Mouse (Mus musculus): ENCODE data around the gene Adam15.

Adam15 gene

DNA sequence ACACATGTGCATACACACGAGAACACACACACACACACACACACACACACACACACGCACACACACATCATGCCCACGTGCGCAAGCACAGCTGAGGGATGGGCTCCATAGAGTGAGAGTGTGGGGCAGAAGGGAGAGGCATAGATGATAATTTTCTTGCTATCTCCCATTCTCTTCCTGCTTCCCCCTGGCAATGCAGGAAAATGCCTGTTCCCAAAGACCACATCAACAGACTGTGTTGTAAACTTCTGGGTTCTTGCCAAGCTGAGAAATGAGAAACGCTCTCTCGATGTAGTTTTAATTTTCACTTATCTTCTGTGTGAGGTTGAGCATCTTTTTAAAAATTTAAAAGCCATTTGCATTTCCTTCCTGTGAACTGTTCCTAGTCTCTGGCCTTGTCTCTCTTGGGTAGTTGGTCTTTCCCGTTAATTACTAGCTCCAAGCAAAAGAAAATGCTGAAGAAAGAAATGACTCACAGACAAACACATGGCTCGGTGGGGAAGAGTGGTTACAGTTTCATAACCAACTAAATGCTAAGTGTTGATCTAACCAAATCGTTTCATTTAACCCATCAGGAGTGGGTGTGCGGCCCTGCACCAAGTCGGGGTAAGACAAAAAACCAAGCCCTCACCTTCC is 52.9 kb downstream of the Adam15 start:
- no peak for DNase-seq (ENCODE audit: low spot score)

DNA sequence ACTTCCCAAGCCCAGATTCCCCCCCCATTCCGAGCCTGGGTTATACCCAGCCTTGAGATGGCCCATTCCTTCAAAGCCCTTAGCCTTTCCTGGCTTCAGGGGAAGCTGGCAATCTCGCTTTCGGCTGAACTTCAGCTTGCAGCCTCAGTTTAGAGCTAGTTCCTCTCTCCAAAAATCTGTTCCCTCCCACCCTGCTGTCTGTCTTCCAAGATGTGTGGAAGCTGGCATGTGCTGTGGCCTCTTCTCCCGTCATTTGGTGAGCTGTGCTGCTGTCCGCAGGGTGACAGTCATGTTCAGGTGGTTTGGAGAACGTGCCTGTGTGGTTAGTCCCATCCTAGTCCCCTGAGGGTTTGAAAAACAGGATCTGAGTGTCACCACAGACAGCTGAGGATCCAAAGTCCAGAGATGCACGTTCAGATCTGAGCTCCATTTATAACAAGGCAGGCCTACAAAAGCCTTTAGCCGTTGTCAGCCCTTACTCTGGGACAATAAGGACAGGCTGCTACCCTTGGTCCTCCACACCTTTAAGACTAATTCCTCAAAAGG is 54.0 kb downstream of the Adam15 start:
- DNase-seq (ENCODE audit: low spot score) = no peak

DNA sequence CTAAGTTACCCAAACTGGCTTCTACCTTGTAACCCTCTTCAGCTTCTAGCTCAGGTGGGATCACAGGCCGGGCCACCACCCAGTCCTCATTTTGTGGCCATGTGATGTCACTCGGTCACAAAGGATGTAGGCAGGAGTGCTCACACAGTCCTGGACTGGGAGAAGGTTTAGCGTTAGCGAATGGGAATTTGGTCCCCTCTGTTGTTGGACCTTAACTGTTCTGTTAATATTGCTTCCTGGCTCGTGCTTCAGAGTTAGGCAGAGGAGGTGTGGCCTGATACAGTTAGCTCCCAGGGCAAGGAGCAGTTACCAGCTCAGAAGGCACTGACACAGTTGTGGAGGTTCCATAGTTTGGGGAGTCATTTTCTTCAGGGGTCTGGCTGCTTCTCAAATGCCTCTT is 55.6 kb downstream of the Adam15 start:
- DNase-seq (ENCODE audit: low spot score) = no peak

DNA sequence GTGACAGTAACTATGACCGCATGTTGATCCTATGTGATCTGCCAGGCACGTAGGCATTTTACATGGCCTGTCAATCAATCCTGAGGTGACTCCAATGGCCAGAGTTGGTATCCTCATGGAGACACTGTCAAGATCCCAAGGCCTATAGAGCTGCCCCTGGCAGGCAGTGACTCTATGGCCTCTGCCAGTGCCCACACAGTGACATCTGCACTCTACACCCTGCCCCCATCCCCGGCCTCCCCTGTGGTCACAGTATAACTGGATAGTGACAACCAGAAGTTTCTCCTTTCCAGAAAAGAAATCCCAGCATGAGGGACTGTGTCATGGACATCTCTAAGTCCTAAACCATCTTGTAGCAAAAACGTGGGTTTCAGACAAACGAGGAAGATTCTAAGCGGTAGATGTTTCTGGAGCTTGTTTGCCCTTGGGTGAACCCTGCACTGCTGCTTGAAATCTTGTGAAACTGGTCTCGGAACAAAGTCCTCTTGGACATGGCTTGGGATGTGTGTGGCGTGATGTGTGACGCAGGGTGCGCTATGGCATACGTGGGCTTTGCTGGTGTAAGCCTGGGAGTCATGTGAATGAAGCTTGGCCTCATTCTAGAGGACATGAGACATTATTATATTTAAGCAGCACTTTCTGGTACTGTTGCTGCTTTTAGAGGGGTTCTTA is 56.4 kb downstream of the Adam15 start:
- no peak for DNase-seq (ENCODE audit: low spot score)

DNA sequence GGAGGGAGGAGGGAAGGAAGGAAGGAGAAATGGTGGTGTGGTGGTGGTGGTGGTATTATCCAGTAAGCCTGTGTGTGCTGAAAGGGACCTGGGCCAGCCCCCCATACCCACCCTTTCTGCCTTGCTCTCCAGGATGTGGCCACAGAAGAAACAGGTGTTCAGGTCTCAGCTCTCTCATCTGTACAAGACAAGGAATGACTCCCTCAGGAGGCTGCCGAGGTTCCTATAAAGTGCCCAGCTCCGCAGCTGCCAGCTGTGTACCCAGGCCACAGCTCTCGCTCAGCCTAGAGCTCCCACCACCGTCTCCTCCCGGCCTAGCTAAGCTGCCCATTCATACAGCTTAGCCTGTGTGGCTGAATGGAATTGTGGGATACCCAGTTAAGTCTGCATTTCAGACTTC is 57.5 kb downstream of the Adam15 start:
- no peak for DNase-seq (ENCODE audit: low spot score)

DNA sequence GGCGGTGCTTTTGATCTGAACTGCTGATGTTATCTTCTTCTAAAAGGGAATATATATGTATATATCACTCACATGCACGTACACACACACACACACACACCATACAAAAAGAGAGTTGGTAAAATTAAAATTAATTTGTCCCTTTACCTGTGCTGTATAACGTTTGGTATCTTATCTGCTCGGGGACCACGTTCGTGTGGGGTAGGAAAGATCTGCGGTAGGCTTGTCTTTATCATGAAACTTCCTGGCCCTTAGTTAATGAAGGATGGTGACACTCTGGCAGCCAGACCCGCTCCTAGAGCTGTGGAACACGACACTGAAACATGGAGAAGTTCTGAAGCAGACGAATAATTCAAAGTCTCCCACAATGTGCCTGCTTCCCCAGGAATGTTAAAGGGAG is 57.9 kb downstream of the Adam15 start:
- DNase-seq (ENCODE audit: low spot score) = no peak
